Mouse (Mus musculus): ENCODE data around the gene Ppie. TPM values are rescaled to one million over a fixed set of nuclear protein-coding genes. Genes with fewer than 3 reads are reported as not detected.

Gene Ppie
- total RNA-seq, 2 experiments from 2014 or later: 5.6 to 15.4 TPM

- no peak for ATAC-seq (replicated peaks; ENCODE audit: low FRiP score, poor library complexity, severe bottlenecking)
Observed at GRCm38 (mm10) chr4:123078231-123078630, 61.5 kb downstream of the Ppie start.

Other genes with a start within 250 kb of the Ppie start
- not detected in 2 replicates for gene Mfsd2a, start 178.8 kb downstream of the Ppie start, total RNA-seq (2015; ENCODE audit: low replicate concordance)
- gene Mfsd2a, start 178.8 kb downstream of the Ppie start, total RNA-seq (2017; ENCODE audit: low replicate concordance): not detected in 2 replicates
- gene Mycl, start 144.3 kb downstream of the Ppie start, total RNA-seq (2015; ENCODE audit: low replicate concordance): 1.7 TPM in 1 of 2 replicates, not detected in the other
- gene Mycl, start 144.3 kb downstream of the Ppie start, total RNA-seq (2017; ENCODE audit: low replicate concordance): 0.56 and 2.5 TPM in 2 replicates
- gene Trit1, start 123.4 kb downstream of the Ppie start, total RNA-seq (2015; ENCODE audit: low replicate concordance): 3.5 and 5.0 TPM in 2 replicates
- gene Trit1, start 123.4 kb downstream of the Ppie start, total RNA-seq (2017; ENCODE audit: low replicate concordance): 2.0 and 3.2 TPM in 2 replicates
- 0.19 TPM in 1 of 2 replicates, not detected in the other for gene Bmp8b, start 34.8 kb downstream of the Ppie start, total RNA-seq (2015; ENCODE audit: low replicate concordance)
- gene Bmp8b, start 34.8 kb downstream of the Ppie start, total RNA-seq (2017; ENCODE audit: low replicate concordance): 0.28 TPM in 1 of 2 replicates, not detected in the other
- gene Oxct2b, start 23.7 kb downstream of the Ppie start, total RNA-seq (2015; ENCODE audit: low replicate concordance): not detected in 2 replicates
- gene Oxct2b, start 23.7 kb downstream of the Ppie start, total RNA-seq (2017; ENCODE audit: low replicate concordance): not detected in 2 replicates
- gene Hpcal4, start 43.3 kb upstream of the Ppie start, total RNA-seq (2015; ENCODE audit: low replicate concordance): not detected in 2 replicates
- gene Hpcal4, start 43.3 kb upstream of the Ppie start, total RNA-seq (2017; ENCODE audit: low replicate concordance): not detected in 2 replicates
- not detected in 2 replicates for gene Nt5c1a, start 61.6 kb upstream of the Ppie start, total RNA-seq (2015; ENCODE audit: low replicate concordance)
- gene Nt5c1a, start 61.6 kb upstream of the Ppie start, total RNA-seq (2017; ENCODE audit: low replicate concordance): not detected in 2 replicates
- 0.21 TPM in 1 of 2 replicates, not detected in the other for gene Heyl, start 93.6 kb upstream of the Ppie start, total RNA-seq (2015; ENCODE audit: low replicate concordance)
- gene Heyl, start 93.6 kb upstream of the Ppie start, total RNA-seq (2017; ENCODE audit: low replicate concordance): not detected in 2 replicates
- 139 and 182 TPM in 2 replicates for gene Pabpc4, start 122.4 kb upstream of the Ppie start, total RNA-seq (2015; ENCODE audit: low replicate concordance)
- gene Pabpc4, start 122.4 kb upstream of the Ppie start, total RNA-seq (2017; ENCODE audit: low replicate concordance): 218 and 250 TPM in 2 replicates
- gene Oxct2a, start 183.7 kb upstream of the Ppie start, total RNA-seq (2015; ENCODE audit: low replicate concordance): not detected in 2 replicates
- gene Oxct2a, start 183.7 kb upstream of the Ppie start, total RNA-seq (2017; ENCODE audit: low replicate concordance): not detected in 2 replicates
- not detected in 2 replicates for gene Bmp8a, start 203.3 kb upstream of the Ppie start, total RNA-seq (2015; ENCODE audit: low replicate concordance)
- gene Bmp8a, start 203.3 kb upstream of the Ppie start, total RNA-seq (2017; ENCODE audit: low replicate concordance): not detected in 2 replicates